Mouse (Mus musculus) layer of hippocampus, adult 9-10 months (tissue): Measurements from ENCODE around the gene Fam198b.
"Not testable (repeated sequence)": the region's sequence is repeated elsewhere in the genome, so short reads cannot be mapped to it uniquely, and the experiment has no call there.

ENCODE experiments used
- DNase-seq: peaks from one replicate; pipeline ENCODE4 v3.0.0; 2022; ENCODE audit warnings: low spot score

The Fam198b gene

DNA sequence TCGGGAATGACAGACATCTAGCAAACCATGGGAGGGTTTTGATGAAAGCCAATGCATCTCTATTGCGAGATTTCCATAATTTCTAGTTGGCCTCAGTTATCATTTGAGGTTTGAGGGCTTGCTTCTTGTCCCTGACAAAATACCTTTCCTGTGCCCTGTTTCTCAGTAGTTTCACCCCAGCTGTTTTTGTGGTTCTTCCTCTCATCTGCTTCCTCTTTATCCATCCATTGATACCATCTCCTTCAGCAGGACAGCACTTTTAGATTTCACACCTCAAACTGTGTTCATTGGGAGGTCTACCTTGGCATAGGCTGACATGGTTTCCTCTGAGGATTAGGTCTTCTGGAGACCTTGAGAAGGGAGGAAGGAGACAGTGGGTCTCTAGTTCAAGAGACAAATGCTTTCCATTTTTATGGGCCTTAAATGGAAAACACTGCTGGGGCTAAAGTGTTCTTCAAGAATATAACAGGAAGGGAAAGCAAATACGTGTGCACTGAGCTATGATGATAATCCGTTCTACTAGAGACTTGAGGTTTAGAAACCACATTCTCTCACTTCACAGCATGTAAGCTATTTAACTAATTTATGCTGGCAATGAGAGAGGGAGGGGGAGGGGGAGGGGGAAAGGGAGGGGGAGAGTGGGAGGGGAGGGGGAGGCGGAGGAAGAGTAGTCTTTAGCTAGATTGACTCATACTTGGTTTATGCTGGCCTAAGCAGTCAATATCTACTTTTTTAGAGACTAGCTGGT lies 41.8 kb downstream of the Fam198b start:
- no peak for DNase-seq

DNA sequence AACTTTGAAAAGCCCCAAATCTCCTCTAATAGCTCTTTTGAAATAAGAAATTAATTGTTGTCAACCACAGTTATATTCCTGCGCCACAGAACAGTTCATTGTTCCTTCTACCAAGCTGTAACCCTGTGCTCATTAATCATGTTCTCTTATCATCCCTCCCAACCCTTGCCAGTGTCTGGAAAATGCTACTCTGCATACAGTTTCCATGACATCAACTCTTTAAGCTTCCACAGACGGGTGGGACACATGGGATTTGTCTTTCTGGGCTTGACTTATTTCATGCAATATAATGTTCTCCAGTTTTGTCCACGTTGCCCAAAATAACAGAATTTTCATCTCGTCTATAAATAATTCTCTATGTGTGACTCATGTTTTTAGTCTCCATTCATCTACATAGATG lies 42.7 kb downstream of the Fam198b start:
- no peak for DNase-seq

DNA sequence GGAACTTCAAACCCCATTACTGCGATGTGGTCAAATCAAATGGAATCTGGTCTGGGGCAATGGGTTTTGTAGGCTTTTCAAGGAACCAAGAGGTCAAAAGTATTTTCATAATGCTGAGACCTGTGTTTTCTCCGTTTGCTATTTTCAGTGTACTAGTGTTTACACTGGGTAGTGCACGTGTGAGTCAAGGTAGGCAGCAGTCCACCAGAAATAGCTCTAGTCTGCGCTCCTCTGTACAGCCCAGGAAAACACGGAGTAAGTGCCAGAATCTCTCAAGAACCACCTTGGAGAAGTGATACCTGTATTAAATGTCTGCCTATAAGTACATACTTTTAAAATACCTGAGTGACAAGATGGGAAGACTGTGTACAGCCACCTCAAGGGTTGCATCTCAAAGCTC lies 44.1 kb downstream of the Fam198b start:
- DNase-seq = no peak

DNA sequence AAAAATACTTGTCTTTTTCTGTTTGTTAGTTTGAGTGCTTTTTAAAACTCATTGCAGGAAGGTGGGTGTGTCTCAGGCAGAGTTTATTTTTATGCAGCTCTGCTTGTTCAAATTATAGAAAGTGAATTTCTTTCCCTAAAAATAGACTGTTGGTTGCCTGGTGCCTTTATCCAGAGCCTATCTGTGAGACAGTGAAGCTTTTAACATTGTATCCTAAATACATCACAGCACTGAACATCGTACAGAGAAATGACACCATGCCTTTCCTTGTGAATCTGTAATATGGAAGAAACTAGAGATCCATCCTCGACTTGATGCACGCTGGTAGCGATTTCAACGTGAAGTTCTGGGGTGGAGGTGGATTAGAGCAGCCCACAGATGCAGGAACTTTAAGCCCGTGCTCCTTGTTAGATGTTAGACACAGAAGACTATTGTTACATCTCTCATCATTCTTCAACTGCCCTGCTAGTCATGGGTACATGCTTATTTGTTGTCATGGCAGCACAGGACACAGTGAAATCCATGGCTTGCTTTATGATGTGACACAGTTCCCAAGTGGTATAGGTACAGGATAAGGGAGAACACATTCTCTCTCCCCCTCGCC lies 45.9 kb downstream of the Fam198b start:
- peak; percentile 17 for DNase-seq

DNA sequence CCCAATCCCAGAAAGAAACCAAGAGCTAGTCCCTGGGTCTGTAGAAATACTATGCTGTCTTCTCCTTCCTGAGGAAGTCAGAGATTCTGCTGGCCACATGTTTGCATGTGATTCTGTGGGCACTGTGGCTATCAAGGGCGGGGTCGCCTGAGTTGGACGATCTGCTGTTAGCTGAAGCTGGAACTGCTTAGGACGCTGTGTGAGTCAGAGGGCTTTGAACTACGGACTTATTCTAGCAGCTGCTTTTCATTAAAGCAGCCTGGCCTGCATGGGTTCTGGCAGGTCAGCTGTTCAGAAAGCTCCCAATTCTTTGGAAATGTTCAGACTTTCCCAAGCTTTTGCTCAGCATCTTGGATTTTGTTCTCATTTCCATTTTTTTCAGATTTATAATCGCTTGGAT lies 51.9 kb downstream of the Fam198b start:
- DNase-seq = no peak

DNA sequence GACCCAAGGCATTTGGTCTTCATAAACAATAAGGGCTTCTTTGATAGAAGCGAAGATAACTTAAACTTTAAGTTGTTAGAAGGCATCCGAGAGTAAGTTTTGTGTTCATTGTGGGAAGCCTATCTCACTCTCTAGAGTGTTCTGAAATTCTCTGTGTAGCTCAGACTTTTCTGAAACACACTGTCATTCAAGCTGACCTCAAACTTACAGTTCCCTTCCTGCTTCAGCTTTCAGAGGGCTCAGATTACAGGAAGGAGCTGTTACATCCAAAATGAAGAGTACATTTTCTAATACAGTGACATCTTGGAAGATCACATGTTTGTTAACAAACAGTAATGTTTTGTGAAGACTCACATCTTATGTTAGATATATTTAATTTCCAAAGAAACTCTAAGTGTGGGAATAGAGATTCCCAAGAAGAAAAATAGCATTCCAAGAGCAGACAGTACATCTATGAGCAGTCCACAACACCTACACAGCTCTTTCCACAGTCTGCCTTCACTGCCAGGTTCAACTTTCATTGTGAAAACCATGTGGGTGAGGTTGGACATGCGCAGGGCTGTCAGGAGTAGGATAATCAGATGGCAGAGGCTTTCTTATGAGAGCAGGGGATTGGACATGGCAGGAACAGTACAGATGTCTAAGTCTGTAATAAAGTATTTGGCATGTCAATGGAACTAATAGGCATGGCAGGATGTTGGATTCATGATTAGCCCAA lies 52.6 kb downstream of the Fam198b start:
- no peak for DNase-seq

DNA sequence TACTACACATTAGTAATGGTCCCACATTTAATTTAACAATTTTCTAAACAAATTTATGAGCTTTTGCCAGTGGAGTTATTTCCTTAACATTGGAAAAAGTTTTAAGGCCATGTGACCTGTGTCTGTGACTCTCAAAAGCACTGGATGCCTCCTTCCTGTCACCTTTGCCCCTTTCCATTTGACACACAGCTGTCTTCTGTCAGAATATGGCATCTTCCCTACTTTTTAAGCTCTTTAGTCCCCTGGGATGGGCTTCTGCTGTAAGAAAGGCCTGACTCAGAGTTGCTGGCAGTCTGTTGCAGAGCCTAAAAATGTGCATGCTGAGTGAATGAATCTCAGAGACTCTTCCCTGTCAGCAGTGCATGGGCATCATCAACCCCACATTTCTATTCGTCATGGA lies 63.4 kb downstream of the Fam198b start:
- no peak for DNase-seq

DNA sequence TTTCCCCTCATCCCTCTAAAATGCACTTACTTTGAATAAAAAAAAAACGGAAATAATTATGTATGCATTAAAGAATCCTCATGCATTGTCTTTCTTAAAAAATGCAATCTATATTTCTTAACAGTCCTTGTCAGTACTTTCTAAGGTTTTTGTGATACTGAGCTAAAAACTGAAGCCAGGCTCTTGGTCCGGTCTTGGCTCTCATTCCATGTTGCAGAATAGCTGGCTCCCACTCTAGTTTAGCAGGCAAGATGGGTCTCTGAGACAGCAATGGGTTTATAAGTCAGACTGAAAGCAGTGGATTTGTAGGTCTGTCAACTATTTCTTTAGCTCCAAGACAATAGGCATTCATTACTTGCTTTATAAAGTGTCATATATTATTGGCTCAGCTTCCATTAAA lies 63.8 kb downstream of the Fam198b start:
- DNase-seq = no peak

DNA sequence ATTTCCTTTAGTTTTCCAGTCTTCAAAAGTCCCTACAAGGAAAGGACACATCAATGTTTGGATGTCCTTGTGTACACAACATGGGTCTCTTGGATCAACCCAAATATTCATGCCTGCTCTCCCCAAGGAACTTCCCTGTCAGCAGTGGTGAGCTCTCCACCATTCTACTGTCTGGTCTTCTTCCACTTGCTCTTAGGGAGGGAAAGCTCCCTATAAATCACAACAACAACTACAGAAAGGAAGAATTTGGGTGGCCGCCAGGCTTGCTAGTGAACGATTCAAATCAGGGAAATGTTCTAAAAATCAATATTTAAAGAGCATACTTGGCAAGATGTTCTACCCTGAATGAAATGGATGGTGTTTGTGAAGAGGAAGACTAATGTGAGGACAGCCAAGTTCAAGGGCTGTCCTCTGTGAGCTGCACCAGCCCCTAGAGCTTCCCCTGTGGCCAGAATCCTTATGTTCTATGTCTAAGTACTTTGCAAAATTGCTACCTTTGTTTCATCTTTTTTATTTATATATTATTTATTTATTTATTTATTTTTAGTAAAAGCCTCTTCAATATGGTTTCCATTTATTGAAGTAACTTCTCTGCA lies 68.9 kb downstream of the Fam198b start:
- DNase-seq = no peak

DNA sequence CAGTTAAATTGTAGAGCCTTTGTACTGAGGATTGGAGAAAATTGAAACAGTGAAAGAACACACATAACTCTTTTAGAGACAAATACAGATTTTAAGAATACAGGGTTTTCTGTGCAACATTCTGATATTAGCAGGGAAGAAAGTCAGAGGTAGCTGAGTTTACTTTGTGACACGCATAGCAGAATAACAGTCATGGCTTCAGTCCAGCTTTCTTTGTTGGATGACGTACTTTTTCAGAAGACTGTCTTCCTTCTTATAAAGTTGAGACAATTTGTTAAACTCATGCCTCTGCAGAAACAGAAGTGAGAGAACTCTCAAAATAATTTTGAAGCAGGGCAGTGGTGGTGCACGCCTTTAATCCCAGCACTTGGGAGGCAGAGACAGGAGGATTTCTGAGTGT lies 70.9 kb downstream of the Fam198b start:
- DNase-seq = no peak

DNA sequence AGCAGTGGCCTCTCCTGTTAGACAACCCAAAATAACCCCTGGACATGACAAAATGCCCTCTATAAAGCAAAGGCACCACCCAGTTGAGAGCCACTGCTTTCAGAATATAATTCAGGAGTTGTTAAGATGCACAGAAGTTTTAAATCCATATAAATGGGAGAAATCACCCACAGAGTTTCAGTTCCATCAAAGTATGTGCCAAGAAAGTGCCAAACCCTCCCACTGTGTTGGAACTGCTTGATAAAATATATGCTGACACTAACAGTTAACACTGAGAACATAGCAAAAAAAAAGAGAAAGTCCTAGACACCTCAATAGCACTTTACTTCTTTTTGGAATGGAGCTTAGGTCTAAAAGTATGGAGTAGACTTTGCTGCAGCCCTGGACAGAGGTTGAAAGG lies 72.5 kb downstream of the Fam198b start:
- DNase-seq = no peak

DNA sequence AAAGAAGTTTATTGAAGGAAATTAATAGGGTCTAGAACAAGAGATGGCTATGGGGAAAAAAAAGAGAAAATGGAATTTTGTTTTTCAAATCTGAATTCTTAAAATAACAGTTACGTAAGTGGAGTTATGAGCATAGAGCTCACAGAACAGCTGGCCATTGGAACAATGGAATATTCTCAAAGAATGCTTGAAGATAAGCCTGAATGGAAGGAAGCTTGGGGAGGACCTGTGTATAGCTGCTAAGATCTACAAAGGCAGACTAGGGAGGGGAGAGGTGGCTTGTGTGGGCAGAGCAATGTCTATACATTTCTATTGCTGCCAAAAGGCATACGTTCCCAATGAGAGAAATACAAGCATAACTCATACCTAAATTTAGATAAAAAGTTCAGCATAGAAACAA lies 73.4 kb downstream of the Fam198b start:
- no peak for DNase-seq

DNA sequence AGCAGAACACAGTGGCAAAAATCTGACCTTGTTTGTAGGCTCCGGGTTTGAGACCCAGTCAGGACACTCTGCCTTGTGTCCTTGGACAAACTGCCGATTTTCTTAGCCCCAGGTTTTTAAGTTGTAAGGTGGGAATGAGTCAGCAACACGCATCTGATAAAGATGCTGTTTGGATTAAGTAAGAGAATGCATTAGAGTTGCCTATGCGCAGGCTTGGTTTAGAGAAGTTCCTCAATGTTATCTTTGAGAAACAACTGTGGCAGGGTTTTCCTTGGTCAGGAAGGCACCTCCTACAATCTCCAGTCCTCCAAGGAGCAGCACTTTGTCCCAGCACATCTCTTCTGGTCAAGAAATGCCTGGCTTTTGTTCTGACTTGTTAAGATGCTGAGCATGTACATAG lies 82.4 kb downstream of the Fam198b start:
- DNase-seq = no peak

DNA sequence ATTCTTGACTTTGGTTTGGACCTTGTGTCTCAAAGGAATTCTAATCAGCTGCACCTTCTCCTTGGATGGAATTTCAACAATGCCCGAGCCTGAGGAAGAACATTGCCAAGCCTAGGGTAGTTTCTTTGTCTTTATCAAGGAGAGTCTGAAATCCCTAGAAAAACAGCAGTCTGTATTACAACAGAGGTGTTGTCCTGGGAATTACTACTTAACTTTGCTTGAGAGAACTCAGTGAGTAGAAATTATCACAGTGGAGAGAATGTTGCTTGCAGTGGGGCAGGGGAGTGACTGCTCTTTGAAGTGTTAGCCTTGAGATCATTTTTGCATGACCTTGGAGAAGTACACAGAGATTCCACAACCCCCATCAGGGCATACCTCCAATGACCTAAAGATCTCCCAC lies 83.0 kb downstream of the Fam198b start:
- no peak for DNase-seq

DNA sequence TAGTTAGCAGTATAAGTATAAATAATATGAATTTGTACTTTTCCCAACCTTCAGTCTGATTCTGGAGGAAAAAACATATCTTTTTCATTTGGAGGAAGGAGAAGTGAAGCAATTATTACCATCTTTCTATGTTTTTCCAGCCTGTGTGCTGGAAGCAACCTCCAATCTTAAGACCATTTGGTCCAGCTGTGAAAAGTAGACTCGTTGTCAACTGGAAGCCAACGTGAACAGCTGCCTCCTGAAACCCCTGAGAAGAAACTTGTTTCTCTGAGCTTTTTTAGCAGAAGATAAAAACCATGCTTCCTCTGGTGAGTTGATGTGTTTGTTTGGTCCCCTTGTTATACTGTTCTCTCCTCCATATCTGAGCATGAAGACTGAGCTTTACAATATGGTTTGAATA lies 84.1 kb downstream of the Fam198b start:
- DNase-seq = no peak

DNA sequence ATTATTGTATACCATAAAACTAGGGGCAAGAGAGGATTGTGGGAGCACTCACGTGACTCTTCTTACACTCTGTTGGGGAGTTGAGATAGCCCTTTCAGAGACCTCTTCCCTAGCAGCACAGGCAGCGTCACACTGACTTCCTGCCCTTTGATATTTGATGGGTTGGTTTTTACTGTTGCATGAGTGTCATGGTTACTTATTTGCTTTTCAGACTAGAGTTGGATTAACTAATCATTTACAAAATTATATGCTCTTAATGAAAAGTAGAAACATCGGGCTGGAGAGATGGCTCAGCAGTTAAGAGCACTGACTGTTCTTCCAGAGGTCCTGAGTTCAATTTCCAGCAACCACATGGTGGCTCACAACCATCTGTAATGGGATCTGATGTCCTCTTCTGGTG lies 85.2 kb downstream of the Fam198b start:
- not testable (repeated sequence) for DNase-seq

DNA sequence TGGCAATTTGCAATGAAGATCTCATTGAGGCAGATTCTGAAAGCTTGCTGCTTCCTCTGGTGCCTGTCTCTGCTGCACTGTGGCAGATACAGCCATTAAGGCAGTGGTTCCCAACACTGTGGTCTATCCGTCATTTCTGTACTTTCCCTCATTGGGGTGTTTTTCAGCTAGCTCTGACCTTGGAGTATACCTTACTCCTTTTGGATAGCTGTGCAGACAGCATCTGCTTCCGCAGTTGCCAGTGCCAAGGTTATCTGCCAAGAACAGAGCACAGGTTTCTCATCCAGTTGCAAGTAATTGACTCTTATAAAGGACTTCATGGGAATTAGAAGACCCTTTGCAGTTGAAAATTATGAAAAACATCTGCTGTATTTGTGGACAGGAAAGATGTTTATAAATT lies 85.7 kb downstream of the Fam198b start:
- no peak for DNase-seq

DNA sequence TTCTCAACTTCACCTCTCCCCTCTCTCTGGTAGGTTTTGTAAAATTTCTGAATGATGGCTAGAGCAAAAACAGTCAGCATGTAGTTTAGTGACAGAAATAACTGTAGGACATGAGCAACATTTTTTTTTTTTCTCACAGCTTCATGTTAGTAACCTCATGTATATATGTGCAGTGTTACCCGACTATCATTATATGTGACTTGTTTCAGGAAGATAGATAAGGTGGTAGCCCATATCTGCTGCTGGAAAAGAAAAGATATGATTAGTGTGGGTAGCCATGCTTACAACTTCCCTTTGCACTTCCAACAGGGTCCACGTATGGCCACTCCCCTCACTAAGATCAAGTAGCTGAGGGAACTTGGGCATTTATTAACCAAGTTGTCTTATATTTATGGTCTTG lies 86.2 kb downstream of the Fam198b start:
- no peak for DNase-seq

DNA sequence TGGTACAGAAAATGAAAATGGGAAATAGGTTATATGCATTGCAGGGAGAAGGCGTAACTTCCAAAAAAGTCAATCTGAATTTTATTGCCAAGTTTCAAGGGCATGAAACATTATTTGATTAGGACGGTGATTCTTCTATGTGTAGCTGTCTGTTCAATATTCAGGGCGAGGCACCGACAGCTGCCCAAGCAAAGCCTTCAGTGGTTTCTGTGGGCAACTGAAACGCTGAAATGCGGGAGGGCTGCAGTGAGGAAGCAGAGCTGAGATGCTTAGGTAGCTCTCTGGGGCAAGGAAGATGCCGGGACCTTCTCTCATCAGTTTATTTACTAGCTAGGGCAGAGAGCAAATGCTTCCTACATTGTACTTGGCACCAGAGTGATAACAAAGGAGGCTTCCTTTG lies 87.2 kb downstream of the Fam198b start:
- no peak for DNase-seq

DNA sequence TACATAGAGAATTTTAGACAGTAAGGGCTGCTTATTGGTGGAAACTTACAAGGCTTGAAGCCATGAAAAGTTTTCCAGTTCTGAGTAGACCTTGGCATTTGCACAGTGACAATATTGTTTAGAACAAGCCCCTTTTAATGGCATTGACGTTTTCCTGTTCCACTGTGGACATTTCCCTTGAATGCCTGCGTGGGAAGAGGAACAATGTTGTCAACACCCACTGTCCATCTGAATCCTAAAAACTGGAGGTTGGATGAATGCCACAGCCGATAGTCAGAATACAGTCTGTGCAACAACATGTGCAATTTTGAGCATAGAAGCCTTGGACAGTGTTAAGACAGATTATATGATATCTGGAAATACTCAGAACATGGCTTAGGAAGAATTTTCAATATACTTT lies 92.5 kb downstream of the Fam198b start:
- DNase-seq = peak; percentile 31

DNA sequence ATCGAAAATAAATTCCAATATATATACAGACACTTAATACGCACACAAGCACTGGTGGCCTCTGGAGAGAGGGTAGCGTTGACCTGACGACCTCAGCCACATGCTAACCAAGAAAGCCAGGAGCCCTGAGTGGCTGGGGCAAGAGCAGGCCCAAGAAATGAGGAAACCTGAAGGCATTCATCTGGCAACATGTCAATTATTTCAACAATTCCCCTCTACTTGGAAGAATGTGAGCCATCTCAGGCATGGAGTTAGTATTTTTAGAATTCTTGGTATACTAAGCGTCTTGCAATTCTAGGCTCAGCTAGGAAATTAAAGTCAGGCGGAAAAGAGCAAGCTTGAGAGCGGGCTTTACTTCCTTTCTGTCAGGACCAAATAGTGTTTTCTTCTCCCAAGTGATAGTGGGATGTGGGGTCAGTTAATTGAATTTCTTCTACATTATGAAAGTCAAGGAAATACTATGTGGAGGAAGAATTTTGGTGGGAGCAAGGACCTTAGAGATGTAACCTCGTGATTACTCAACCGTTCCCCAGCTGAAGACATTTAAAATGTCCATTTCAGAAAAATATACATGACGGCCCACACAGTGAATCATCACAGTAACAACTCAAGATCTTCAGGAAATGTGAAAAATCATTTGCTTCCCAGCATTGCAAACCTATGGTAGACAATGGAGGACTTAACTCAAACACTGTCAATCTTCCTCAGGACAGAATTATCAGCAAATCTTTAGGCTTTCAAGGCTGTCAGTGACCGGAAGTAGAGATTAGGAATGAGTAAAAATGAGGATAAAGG lies 93.5 kb downstream of the Fam198b start:
- no peak for DNase-seq

DNA sequence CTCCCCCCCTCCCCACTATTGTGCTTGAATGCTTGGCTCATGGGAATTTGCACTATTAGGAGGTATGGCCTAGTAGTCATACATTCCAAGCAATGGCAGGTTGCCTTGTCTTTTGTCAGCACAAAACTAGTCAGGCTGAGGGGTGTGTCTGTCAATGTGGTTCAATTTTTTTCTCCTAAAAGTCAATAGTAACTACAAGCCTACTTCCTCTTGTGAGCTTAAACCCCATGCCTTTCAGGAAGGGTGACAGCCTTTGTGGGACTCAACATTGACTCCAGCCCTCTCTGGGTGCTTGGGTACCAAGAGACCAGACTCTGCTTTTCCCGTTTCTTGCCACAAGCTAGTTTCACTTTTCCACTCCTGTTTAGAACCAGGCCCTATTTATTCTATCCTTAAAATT lies 96.4 kb downstream of the Fam198b start:
- DNase-seq = no peak
